Mouse (Mus musculus) embryonic facial prominence, embryonic 11.5 days (tissue): ENCODE results near the gene Nav2. TPM values are rescaled to one million over a fixed set of nuclear protein-coding genes. Genes with fewer than 3 reads are reported as not detected.

ENCODE experiments used
- ATAC-seq: fragments of 200-750 bp; cut with Nextera tagmentation; replicated peaks from 2 replicates; pipeline ENCODE4 v1.8.0; 2017; ENCODE audit warnings: low read depth; ENCODE audit not compliant: insufficient number of reproducible peaks, low FRiP score, low TSS enrichment
- DNase-seq: peaks from one replicate; pipeline ENCODE4 v3.0.0-alpha.2; 2015; ENCODE audit warnings: low spot score
- H3K27ac ChIP-seq: fragments of 300-500 bp; sonication (generic); replicated peaks from 2 replicates; pipeline ENCODE4 v1.5.1; 2014; ENCODE audit warnings: mild to moderate bottlenecking, low read depth, low read length, control low read depth
- H3K27me3 ChIP-seq: fragments of 300-500 bp; sonication (generic); 2 replicates; pipeline ENCODE4 v1.6.1; 2014; ENCODE audit warnings: mild to moderate bottlenecking, low read length, moderate library complexity, mixed read lengths; ENCODE audit not compliant: control insufficient read depth, insufficient read depth
- H3K36me3 ChIP-seq: fragments of 300-500 bp; sonication (generic); replicated peaks from 2 replicates; pipeline ENCODE4 v1.6.1; 2014; ENCODE audit warnings: low read depth, mild to moderate bottlenecking, low read length, moderate library complexity, mixed read lengths; ENCODE audit not compliant: control insufficient read depth, insufficient read depth
- H3K4me1 ChIP-seq: fragments of 300-500 bp; sonication (generic); 2 replicates; pipeline ENCODE4 v1.6.1; 2014; ENCODE audit warnings: low read length, mixed read lengths; ENCODE audit not compliant: control insufficient read depth, insufficient read depth
- H3K4me2 ChIP-seq: fragments of 300-500 bp; sonication (generic); 2 replicates; pipeline ENCODE4 v1.6.1; 2014; ENCODE audit warnings: low read depth, mild to moderate bottlenecking, control low read depth, low read length, moderate library complexity
- H3K4me3 ChIP-seq: fragments of 300-500 bp; sonication (generic); 2 replicates; pipeline ENCODE4 v1.5.1; 2014; ENCODE audit warnings: low read depth, low read length, control low read depth
- H3K9ac ChIP-seq: fragments of 300-500 bp; sonication (generic); replicated peaks from 2 replicates; pipeline ENCODE4 v1.6.1; 2014; ENCODE audit warnings: mild to moderate bottlenecking, control low read depth, low read length
- H3K9me3 ChIP-seq: fragments of 300-500 bp; sonication (generic); replicated peaks from 2 replicates; pipeline ENCODE4 v1.6.1; 2016; ENCODE audit warnings: mild to moderate bottlenecking, low read length, inconsistent platforms, mixed read lengths; ENCODE audit not compliant: control insufficient read depth
- WGBS: fragments of 180-500 bp; shearing (Covaris S2); extraction: QIAGEN DNeasy Blood & Tissue Kit; methylation state at CpG from one replicate; pipeline ENCODE4 v1.1.7; 2014; 5-methylcytosine and 5-hydroxymethylcytosine counted together
- polyA plus RNA-seq: library from polyadenylated mRNA; unstranded; fragments of >200 nt; fragmentation: Nextera tagmentation; extraction: Ambion mirVana; gene quantifications from 2 replicates; pipeline ENCODE4 v1.2.1, GENCODE M21; 2014

Gene Nav2
- polyA plus RNA-seq, 1 experiment from 2014 or later = 7.3 TPM

DNA sequence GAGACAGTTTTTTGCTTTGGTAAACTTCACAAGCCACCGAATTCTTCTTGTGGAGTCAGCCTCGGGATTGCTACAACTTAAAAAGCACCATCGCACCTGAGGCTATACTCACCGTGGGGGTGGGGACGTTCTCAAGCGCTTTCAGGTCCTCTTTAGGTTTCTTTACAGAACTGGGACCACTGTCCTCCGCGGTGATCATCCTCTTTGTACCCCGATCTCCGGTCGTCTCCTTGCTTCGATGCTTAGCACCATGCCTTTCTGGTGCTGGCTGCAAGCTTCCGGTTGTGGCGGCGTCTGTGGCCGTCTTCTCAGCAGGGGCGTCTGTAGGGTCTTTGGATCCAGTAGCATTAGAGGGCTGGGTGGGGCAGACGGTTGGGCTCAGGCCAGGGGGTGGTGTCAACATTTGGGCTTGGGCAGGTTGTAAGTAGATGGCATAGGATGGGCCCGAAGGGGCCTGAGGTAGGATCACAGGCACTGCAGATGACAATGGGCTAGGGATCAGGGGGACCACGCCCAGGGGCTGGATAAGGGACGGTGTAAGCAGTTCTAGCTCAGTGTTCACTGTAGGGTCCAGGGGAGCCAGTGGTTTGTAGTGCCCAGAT lies 37.8 kb upstream of the Nav2 start:
- Histone ChIP-seq H3K4me2 (no peak overlapping the region), H3K9me3 (no peaks in the 10 kb centered on the region), H3K4me3 (no peak overlapping the region), H3K9ac (no peak overlapping the region), H3K27me3 (no peaks in the 10 kb centered on the region), H3K4me1 (no peaks in the 10 kb centered on the region), H3K36me3 (peaks cover 8% of the 10 kb centered on the region; the same call in 1 of the 2 replicates), H3K27ac (no peak overlapping the region)
- WGBS = 91% methylated on average over 21 of the region's 21 CpGs
- ATAC-seq = no peak
- DNase-seq = no peak

DNA sequence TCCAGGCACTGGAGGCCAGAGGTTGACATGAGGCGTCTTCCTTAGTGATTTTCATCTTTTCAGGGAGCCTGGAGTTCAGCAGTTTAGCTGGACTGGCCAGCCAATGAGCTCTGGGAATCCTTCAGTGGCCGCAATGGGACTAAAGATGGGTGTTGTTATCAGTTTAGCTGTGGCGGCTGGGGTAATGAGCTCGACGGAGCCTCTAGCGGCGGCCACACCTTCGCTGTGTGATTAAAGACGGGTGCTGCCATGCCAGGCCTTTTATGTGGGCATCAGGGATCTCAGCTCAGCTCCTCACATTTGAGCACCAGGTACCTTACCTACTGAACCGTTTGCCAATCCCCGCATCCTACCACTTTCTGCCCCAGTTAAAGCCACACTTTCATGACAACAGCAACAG lies 37.2 kb upstream of the Nav2 start:
- Histone ChIP-seq H3K4me3 (no peak overlapping the region), H3K27ac (no peak overlapping the region), H3K9ac (no peak overlapping the region), H3K4me1 (no peaks in the 10 kb centered on the region), H3K36me3 (peaks cover 8% of the 10 kb centered on the region; the same call in 1 of the 2 replicates), H3K4me2 (no peak overlapping the region), H3K9me3 (no peaks in the 10 kb centered on the region), H3K27me3 (no peaks in the 10 kb centered on the region)
- DNase-seq (no peak), ATAC-seq (no peak)
- WGBS = 93% methylated on average over 11 of the region's 11 CpGs

DNA sequence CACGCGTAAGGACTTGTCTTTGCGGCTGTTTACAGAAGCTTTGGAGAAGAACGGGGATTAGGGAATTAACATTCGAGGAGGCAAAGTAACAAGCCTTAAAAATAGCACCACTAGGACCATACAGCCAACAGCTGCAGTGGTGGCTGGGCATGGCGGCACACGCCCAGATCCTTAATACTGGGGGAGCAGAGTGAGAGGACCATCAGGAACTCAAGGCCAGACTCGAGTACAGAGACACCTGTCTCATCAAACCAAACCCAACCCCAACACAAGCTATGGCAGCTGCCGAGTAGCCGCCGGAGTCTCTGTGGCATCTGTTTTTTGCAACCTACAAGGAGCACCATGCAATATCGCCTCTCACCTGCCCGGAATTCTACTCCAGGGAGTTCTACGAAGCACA lies 33.4 kb upstream of the Nav2 start:
- ATAC-seq (no peak), DNase-seq (no peak)
- Histone ChIP-seq H3K4me1 (no peaks in the 10 kb centered on the region), H3K9ac (no peak overlapping the region), H3K4me3 (no peak overlapping the region), H3K4me2 (no peak overlapping the region), H3K36me3 (peaks cover 8% of the 10 kb centered on the region; the same call in 1 of the 2 replicates), H3K27ac (no peak overlapping the region), H3K9me3 (no peaks in the 10 kb centered on the region), H3K27me3 (no peaks in the 10 kb centered on the region)
- WGBS = 94% methylated on average over 14 of the region's 14 CpGs

DNA sequence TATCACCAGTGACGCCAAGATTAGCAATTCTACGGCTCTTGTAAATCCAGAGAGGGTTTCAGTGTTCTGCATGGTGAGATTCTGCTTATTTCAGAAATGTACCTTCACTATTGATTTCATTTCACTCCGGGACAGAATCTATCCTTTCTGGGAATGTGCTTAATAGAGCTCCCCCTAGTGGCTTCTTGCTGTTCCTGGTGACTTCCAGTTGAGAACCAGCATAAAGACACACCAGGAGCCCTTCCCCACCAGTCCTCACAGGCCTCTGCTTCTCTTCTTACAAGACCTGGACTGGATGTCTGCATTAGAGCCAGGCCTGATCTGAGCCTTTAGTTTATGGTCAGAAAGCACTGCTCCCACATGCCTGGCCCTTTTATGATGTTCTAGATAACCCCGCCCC lies 32.0 kb upstream of the Nav2 start:
- Histone ChIP-seq H3K4me3 (no peak overlapping the region), H3K27me3 (no peaks in the 10 kb centered on the region), H3K4me2 (no peak overlapping the region), H3K27ac (no peak overlapping the region), H3K4me1 (no peaks in the 10 kb centered on the region), H3K9ac (no peak overlapping the region), H3K9me3 (no peaks in the 10 kb centered on the region), H3K36me3 (peaks cover 8% of the 10 kb centered on the region; the same call in 1 of the 2 replicates)
- WGBS = 75% methylated on average over 4 of the region's 4 CpGs
- no peak for ATAC-seq
- peak; percentile 82 for DNase-seq

DNA sequence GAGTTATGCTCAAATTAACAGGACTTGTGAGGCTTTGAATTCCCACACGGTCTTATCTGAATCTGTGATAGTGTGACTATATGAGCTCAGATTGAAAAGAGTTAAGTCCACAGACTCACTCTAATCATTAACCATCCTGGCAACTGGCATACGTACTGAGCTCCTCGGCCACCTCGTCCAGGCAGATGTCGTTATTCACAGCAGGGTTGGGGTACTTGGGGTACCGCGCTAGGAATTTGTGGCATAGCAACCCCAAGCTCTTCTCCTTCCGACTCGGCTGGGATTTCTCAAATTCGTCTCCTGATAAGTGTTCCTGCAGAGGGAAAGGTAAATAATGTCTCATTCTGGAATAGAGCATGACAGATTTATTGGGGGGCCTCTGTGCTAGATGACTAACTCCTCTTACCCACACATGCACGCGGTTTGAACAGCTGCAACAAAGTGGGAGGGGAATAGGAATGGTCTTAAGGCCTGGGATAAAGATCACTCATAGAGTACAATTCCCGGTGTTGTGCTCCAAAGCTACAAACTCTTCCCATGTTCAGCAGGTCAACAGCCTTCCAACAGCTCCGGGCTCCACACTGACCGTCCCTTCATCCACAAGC lies 30.6 kb upstream of the Nav2 start:
- Histone ChIP-seq H3K4me3 (no peak overlapping the region), H3K4me1 (no peaks in the 10 kb centered on the region), H3K36me3 (peaks cover 5% of the 10 kb centered on the region; the same call in 1 of the 2 replicates), H3K4me2 (no peak overlapping the region), H3K9me3 (no peaks in the 10 kb centered on the region), H3K27ac (no peak overlapping the region), H3K27me3 (0 out of 2 replicates have a peak, but pooled peaks cover 3% of the 10 kb centered on the region), H3K9ac (no peak overlapping the region)
- WGBS = 95% methylated on average over 15 of the region's 15 CpGs
- ATAC-seq (no peak), DNase-seq (no peak)

DNA sequence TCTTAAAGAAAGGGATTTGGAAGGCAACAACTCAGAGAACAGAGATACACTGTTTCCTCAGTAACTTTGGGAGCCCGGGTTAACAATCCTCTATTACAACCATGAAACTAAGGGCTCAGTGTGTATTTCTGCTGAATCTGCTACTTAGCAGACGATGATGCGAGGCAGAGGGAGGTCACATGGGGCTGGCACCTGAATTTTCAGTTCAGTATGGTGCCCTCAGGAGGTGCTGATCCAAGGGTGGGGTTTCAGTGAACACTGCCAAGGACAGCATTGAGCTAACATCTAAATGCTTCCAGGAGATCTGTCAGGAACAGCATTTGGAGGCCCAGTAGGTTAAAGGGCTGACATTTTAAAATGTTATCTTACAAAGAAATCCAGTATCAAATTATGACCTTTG lies 28.9 kb upstream of the Nav2 start:
- no peaks in the 10 kb centered on the region for H3K4me1 ChIP-seq
- no peak overlapping the region for H3K27ac ChIP-seq
- no peak overlapping the region for H3K9ac ChIP-seq
- peak overlapping the region; percentile 18 for H3K4me3 ChIP-seq
- H3K4me2 ChIP-seq = peak overlapping the region; percentile 16; the same call in 1 of the 2 replicates
- 0 out of 2 replicates have a peak, but pooled peaks cover 3% of the 10 kb centered on the region for H3K27me3 ChIP-seq
- 51% methylated on average over 3 of the region's 3 CpGs for WGBS
- peaks cover 5% of the 10 kb centered on the region; the same call in 1 of the 2 replicates for H3K36me3 ChIP-seq
- H3K9me3 ChIP-seq = no peaks in the 10 kb centered on the region
- no peak for DNase-seq
- no peak for ATAC-seq

DNA sequence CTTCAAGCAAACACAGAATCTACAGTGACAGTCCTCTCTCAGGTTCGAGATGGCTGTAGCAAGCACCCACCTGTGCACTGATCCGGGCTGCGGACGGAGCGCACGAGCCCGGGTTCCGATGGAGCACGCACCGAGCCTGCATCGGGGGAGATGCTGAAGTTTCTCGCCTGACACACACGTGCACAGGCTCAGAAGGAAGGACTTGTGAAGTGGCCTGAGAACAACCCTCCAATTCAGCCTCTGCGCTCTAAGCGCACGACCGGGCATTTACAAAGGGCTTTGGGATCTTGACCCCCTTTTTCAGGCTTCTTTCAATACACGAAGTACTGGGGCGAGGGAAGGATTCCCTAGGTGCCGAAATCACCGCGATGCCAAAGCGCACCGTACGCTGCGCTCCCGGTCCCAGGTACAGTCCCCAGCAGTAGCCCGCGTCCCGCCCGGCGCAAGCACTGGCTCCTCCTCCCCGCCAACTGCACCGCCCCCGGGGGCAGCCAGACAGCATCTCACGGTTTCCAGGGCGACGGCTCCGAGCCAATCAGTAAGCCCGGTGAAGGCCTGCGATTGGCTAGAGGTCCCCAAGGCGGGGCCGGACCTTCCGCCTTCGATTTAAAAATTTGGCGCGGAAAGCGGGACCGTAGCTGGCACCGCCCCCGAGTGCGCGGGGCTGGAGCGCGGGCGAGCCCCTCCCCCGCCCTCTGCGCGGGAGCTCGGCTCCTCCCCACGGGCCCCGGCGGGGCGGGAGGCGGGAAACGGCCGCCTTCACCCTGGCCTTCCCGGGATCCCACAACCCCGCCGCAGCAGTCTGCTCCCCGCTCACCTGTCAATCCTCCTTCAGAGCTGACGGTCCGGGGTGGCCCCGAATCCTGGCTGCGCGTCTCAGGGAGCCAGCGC lies 27.7 kb upstream of the Nav2 start:
- Histone ChIP-seq H3K36me3 (no peaks in the 10 kb centered on the region), H3K4me2 (peak overlapping the region; percentile 89), H3K4me1 (no peaks in the 10 kb centered on the region), H3K27ac (peak overlapping the region; percentile 89), H3K4me3 (peak overlapping the region; percentile 81), H3K27me3 (0 out of 2 replicates have a peak, but pooled peaks cover 3% of the 10 kb centered on the region), H3K9ac (peak overlapping the region; percentile 92), H3K9me3 (no peaks in the 10 kb centered on the region)
- ATAC-seq = peak; percentile 98
- peak; percentile 99 for DNase-seq
- WGBS = under 1% methylated on average over 75 of the region's 77 CpGs
